14 mouse cellular contexts compared by ENCODE assay signal in the genomic region with DNA sequence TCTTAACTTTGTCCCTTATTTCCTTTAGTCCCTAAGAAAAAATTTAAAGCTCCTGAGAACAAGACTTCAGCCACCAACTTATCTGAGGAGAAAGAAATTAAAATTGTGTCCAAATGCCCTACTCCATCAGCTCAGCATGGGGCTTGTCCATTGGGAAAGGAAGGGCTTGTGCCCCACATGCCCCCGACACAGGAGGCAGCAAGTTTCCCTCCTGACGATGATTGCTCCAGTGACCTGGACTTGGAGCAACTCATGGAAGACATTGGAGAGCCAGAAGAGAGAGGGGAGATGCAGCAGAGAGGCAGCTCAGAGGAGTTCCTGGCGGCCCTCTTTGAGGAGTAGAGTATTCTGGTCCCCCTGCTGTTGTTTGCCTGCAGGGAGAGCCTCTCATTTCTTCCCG. TPM values are rescaled to one million over a fixed set of nuclear protein-coding genes. Genes with fewer than 3 reads are reported as not detected.
DNase-seq lines count a peak whose midpoint lies in the region.
"Had no signal": no experiment of that assay in that cellular context is flagged by ENCODE, and none has a peak within 500 bp of the region (broad histone marks: within the 10 kb centered on the region; RNA-seq: fewer than 3 reads in every experiment).

No protein-coding gene starts in this region.

- peak; percentile 72 for DNase-seq in heart, adult 11 months
- no peak for DNase-seq in heart, postnatal 4 days
- peak; percentile 20 for DNase-seq in testis, postnatal 10 days (ENCODE audit: low spot score)
- DNase-seq in testis, postnatal 14 days (ENCODE audit: low spot score), result no peak
- DNase-seq: adrenal gland, adult 2 months; adrenal gland, adult 8-10 months; adrenal gland, postnatal 10 days; adrenal gland, postnatal 14 days; adrenal gland, postnatal 25 days; adrenal gland, postnatal 36 days; B cell, adult 2 months; cerebellum, adult 11 months had no signal

RNA-seq across cellular contexts. Expression of a gene that starts 14.0 kb away (rescaled TPM):
- 1 to 10 TPM in 1 of 2 experiments, under 1 TPM in 1; 0.71 to 2.4 TPM for total RNA-seq in heart, postnatal 4 days (2021)

RNA-seq across cellular contexts. Expression of a gene that starts 34.5 kb away (rescaled TPM):
- 1 to 10 TPM; 2.4 to 3.2 TPM for total RNA-seq in heart, postnatal 4 days (2021)

RNA-seq across cellular contexts. Expression of a gene that starts 34.7 kb away (rescaled TPM):
- 10 to 100 TPM; 29.0 to 40.3 TPM for total RNA-seq in heart, postnatal 4 days (2021)

RNA-seq across cellular contexts. Expression of a gene that starts 35.8 kb away (rescaled TPM):
- under 1 TPM in 1 of 2 experiments, not detected in 1; 0.38 TPM for total RNA-seq in heart, postnatal 4 days (2021)
- total RNA-seq: CH12.LX, ES-E14 had no signal

RNA-seq across cellular contexts. Expression of a gene that starts 43.5 kb away (rescaled TPM):
- 10 to 100 TPM; 16.5 to 17.1 TPM for total RNA-seq in heart, postnatal 4 days (2021)

Comparison
In these comparisons a context has a peak if more than half of its experiments do, and no peak if none do; other contexts are left out.
1. DNase-seq: peak in heart, adult 11 months (single experiment) and testis, postnatal 10 days (single experiment); none in heart, postnatal 4 days (single experiment) and testis, postnatal 14 days (single experiment).